Mouse (Mus musculus) liver, embryonic 16.5 days (tissue): Measurements from ENCODE around the gene Rpl27a. TPM values are rescaled to one million over a fixed set of nuclear protein-coding genes. Genes with fewer than 3 reads are reported as not detected.

ENCODE experiments used
- ATAC-seq: fragments of 200-750 bp; cut with Nextera tagmentation; 2 replicates; pipeline ENCODE4 v1.8.0; 2017; ENCODE audit warnings: low read depth, mild to moderate bottlenecking, moderate number of reproducible peaks, moderate library complexity
- H3K27ac ChIP-seq: fragments of 300-500 bp; sonication (generic); 2 replicates; pipeline ENCODE4 v1.5.1; 2014; ENCODE audit warnings: mild to moderate bottlenecking, low read length
- H3K27me3 ChIP-seq: fragments of 300-500 bp; sonication (generic); 2 replicates; pipeline ENCODE4 v1.6.1; 2014; ENCODE audit warnings: low read depth, low read length, mixed read lengths; ENCODE audit not compliant: control insufficient read depth, insufficient read depth
- H3K36me3 ChIP-seq: fragments of 300-500 bp; sonication (generic); 2 replicates; pipeline ENCODE4 v1.6.1; 2014; ENCODE audit warnings: mild to moderate bottlenecking; ENCODE audit not compliant: control insufficient read depth, insufficient read depth
- H3K4me1 ChIP-seq: fragments of 300-500 bp; sonication (generic); 2 replicates; pipeline ENCODE4 v1.6.1; 2014; ENCODE audit warnings: low read depth, low read length, mixed read lengths; ENCODE audit not compliant: control insufficient read depth
- H3K4me2 ChIP-seq: fragments of 300-500 bp; sonication (generic); 2 replicates; pipeline ENCODE4 v1.6.1; 2014; ENCODE audit warnings: low read depth, low read length, mixed read lengths
- H3K4me3 ChIP-seq: fragments of 300-500 bp; sonication (generic); 2 replicates; pipeline ENCODE4 v1.5.1; 2014; ENCODE audit warnings: low read depth, mild to moderate bottlenecking, low read length
- H3K9ac ChIP-seq: fragments of 300-500 bp; sonication (generic); 2 replicates; pipeline ENCODE4 v1.6.1; 2014; ENCODE audit warnings: low read depth, low read length
- H3K9me3 ChIP-seq: fragments of 300-500 bp; sonication (generic); replicated peaks from 2 replicates; pipeline ENCODE4 v1.6.1; 2016; ENCODE audit warnings: low read length; ENCODE audit not compliant: control insufficient read depth
- WGBS: fragments of 180-500 bp; shearing (Covaris S2); extraction: QIAGEN DNeasy Blood & Tissue Kit; methylation state at CpG from one replicate; pipeline ENCODE4 v1.1.7; 2014; ENCODE audit not compliant: insufficient replicate concordance; 5-methylcytosine and 5-hydroxymethylcytosine counted together
- microRNA-seq: library from miRNA; unstranded; fragments of <30 nt; microRNA quantifications from one replicate; pipeline ENCODE4, GENCODE M21; 2016
- polyA plus RNA-seq: library from polyadenylated mRNA; unstranded; fragments of >200 nt; fragmentation: Nextera tagmentation; extraction: Ambion mirVana; gene quantifications from 2 replicates; pipeline ENCODE4 v1.2.1, GENCODE M21; 2015

Rpl27a gene
- polyA plus RNA-seq, 1 experiment from 2014 or later = 55.4 TPM

DNA sequence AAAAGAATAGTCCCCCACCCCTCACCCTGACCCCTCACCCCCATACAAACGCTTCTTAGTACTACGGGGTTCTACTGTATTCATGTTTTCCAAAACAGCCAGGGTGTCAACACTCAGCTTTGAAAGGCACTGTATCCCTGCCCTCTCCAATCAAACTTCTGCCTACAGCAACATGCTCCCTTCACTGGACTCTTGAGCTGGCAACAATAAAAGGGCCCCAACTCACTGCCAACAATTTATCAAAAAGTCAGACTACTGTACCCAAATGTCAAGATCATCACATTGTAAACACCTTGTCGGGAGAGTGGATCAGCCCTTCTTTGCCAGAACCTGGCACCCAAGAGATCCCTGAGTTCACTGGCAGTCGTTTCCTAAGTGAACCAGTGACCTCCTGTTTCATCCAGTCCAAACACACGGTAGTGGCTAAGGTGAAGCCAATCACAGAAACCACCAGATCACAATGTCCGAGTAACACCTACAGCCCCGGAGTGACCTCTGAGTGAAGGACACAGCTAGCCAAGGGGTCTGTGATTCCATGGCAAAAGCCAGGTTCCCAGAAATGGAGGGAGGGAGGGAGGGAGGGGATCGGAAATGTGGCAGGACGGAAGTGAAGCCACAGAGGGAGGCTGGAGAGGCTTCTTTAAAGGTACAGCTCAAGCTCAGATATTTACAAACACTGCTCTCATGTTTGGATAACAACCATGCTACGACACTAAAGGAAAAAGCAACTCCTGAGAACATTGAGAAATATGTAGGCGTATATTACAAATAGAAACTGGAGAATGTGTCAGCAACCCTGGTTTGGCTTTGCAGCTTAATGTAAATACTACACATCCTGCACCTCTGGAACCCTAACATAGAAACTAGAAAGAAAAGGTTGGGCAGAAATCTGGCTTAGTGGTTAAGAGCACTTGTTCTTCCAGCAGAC, 48.2 kb downstream of the Rpl27a start:
- no peaks in the 10 kb centered on the region for H3K36me3 ChIP-seq
- no peaks in the 10 kb centered on the region for H3K9me3 ChIP-seq
- peak overlapping the region; percentile 52; the same call in 1 of the 2 replicates for H3K27ac ChIP-seq
- H3K4me3 ChIP-seq = no peak overlapping the region
- no peaks in the 10 kb centered on the region; the same call in none of the 2 replicates for H3K4me1 ChIP-seq
- no peak overlapping the region for H3K9ac ChIP-seq
- 58% methylated on average over 11 of the region's 11 CpGs for WGBS
- no peaks in the 10 kb centered on the region for H3K27me3 ChIP-seq
- no peak overlapping the region for H3K4me2 ChIP-seq
- 0 out of 2 replicates have a peak, but pooled peaks have one; percentile 3 for ATAC-seq

- Histone ChIP-seq H3K27ac (no peak overlapping the region), H3K4me2 (no peak overlapping the region), H3K4me1 (no peaks in the 10 kb centered on the region; the same call in none of the 2 replicates), H3K36me3 (no peaks in the 10 kb centered on the region), H3K9ac (no peak overlapping the region), H3K9me3 (no peaks in the 10 kb centered on the region), H3K27me3 (no peaks in the 10 kb centered on the region), H3K4me3 (no peak overlapping the region)
- no peak for ATAC-seq
- 79% methylated on average over 4 of the region's 4 CpGs for WGBS
These were observed 49.5 kb downstream of the Rpl27a start for GRCm38 (mm10) chr7:109568391-109568892.

Small RNA genes within 50 kb of the gene (microRNA-seq; reads per million reads assigned to microRNA genes)
- not detected for gene Gm47284

Other genes with a start within 250 kb of the Rpl27a start
- not detected in 2 replicates for gene Stk33, start 80.1 kb upstream of the Rpl27a start, polyA plus RNA-seq
- 0.01 and 0.04 TPM in 2 replicates for gene Trim66, start 11.0 kb upstream of the Rpl27a start, polyA plus RNA-seq
- 23.0 and 29.6 TPM in 2 replicates for gene St5, start 184.5 kb downstream of the Rpl27a start, polyA plus RNA-seq
- gene Akip1, start 184.5 kb downstream of the Rpl27a start, polyA plus RNA-seq = 28.9 and 29.6 TPM in 2 replicates
- gene BC051019, start 204.7 kb downstream of the Rpl27a start, polyA plus RNA-seq = 0.07 TPM in 1 of 2 replicates, not detected in the other
- gene Ascl3, start 212.6 kb downstream of the Rpl27a start, polyA plus RNA-seq = not detected in 2 replicates
- gene Tmem9b, start 233.7 kb downstream of the Rpl27a start, polyA plus RNA-seq = 27.7 and 28.1 TPM in 2 replicates